Mouse (Mus musculus) hindbrain, embryonic 14.5 days (tissue): ENCODE measurements at regions not wholly inside any gene's neighbourhood (a gene's known extent, or its start where the extent isn't known, plus 50 kb on each side); places are given as distances from the start of the nearest gene placed in this dataset.

Source experiments
- ATAC-seq: fragments of 200-750 bp; cut with Nextera tagmentation; 2 replicates; pipeline ENCODE4 v1.8.0; 2017; ENCODE audit warnings: moderate number of reproducible peaks, mild to moderate bottlenecking, moderate TSS enrichment, moderate library complexity; ENCODE audit not compliant: low FRiP score
- DNase-seq: peaks from one replicate; pipeline ENCODE4 v3.0.0-alpha.2; 2015; ENCODE audit warnings: low spot score
- H3K27ac ChIP-seq: fragments of 300-500 bp; sonication (generic); 2 replicates; pipeline ENCODE4 v1.5.1; 2014; ENCODE audit warnings: mild to moderate bottlenecking, moderate library complexity
- H3K27me3 ChIP-seq: fragments of 300-500 bp; sonication (generic); 2 replicates; pipeline ENCODE4 v1.6.1; 2014; ENCODE audit warnings: mild to moderate bottlenecking, low read length, mixed read lengths; ENCODE audit not compliant: control insufficient read depth, insufficient read depth
- H3K36me3 ChIP-seq: fragments of 300-500 bp; sonication (generic); replicated peaks from 2 replicates; pipeline ENCODE4 v1.6.1; 2014; ENCODE audit not compliant: control insufficient read depth, insufficient read depth
- H3K4me1 ChIP-seq: fragments of 300-500 bp; sonication (generic); replicated peaks from 2 replicates; pipeline ENCODE4 v1.6.1; 2014; ENCODE audit warnings: antibody characterized with exemption, low read length, mixed read lengths; ENCODE audit not compliant: control insufficient read depth, insufficient read depth
- H3K4me2 ChIP-seq: fragments of 300-500 bp; sonication (generic); replicated peaks from 2 replicates; pipeline ENCODE4 v1.6.1; 2014; ENCODE audit warnings: mild to moderate bottlenecking, moderate library complexity
- H3K4me3 ChIP-seq: fragments of 300-500 bp; sonication (generic); replicated peaks from 2 replicates; pipeline ENCODE4 v1.5.1; 2014; ENCODE audit warnings: mild to moderate bottlenecking, low read length
- H3K9ac ChIP-seq: fragments of 300-500 bp; sonication (generic); 2 replicates; pipeline ENCODE4 v1.6.1; 2014
- H3K9me3 ChIP-seq: fragments of 300-500 bp; sonication (generic); 2 replicates; pipeline ENCODE4 v1.6.1; 2016; ENCODE audit warnings: low read length; ENCODE audit not compliant: control insufficient read depth
- WGBS: fragments of 180-500 bp; shearing (Covaris S2); extraction: QIAGEN DNeasy Blood & Tissue Kit; methylation state at CpG from one replicate; pipeline ENCODE4 v1.1.7; 2014; 5-methylcytosine and 5-hydroxymethylcytosine counted together

DNA sequence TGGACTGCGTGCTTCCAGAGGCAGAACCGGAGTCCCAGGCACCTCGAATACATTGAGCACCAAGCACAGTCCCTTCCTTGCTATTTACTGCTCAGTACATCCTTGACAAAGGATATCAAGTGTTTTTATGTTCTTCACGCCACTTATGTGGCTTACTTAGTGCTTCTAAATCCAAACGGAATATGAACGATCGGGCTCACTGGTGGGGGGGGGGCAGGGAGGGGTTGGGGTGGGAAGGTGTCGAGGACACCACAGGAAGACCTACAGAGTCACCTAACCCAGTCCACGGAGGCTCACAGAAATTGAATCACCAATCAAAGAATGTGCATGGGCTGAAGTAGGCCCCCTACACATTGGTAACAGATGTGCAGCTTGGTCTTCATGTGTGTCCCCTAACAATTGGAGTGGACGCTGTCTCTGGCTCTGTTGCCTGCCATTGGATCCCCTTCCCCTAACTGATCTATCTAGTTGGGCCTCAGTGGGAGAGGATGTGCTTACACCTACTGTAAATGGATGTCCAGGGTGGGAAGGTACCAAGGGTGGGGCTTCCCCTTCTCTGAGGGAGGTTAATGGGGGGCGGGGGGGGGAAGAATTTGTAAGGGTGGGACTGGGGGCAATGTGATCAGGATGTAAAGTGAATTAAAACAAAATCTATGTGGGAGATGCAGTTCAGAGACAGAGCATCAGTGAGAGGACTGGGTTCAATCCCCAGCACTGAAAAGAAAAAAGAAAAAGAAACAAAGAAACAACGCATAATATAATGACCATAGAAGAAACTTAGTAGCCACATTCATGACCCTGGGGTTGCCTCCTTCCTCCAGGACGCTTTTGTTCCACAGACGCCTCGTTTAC lies 99.1 kb upstream of the Cpm start:
- Histone ChIP-seq H3K27ac (no peak overlapping the region), H3K4me2 (no peak overlapping the region)
- 77% methylated on average over 15 of the region's 15 CpGs for WGBS

DNA sequence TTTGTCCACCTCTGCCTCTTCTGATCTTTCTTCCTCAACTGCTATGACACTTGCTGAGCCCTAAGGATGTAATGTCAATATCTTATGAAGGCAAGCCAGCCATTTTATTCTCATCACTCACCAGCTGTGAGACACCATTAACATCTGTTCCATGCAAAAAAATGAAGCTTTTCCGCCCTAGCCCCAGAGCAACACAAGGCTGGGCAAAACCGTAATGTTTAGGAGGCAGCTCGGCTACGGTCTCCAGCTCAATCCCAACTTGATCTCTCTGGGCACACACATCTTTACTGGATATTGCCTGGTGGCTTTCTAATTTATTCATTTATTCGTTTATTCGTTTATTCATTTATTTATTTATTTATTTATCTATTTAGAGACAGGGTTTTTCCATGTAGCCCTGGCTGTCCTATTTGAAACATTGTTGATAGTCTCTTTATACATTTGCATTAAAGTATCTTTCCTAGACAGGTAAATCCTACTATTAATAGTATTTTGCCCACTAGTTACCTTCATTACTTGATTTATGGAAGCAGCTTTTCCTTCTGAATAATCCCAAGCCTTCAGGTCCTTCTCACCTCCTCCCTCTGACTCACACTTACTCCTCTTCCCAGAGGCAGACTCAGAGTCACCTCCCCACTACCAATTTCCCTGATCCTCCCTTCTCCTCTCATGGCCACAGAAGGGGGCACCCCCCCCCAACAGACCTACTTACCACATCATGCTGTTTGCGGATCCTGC lies 99.9 kb upstream of the Cpm start:
- 82% methylated on average over 7 of the region's 7 CpGs for WGBS
- no peak overlapping the region for H3K4me2 ChIP-seq
- no peaks in the 10 kb centered on the region for H3K36me3 ChIP-seq
- H3K27ac ChIP-seq, result no peak overlapping the region
- H3K27me3 ChIP-seq, result no peaks in the 10 kb centered on the region
- no peaks in the 10 kb centered on the region for H3K9me3 ChIP-seq
- H3K4me1 ChIP-seq, result no peaks in the 10 kb centered on the region
- no peak overlapping the region for H3K9ac ChIP-seq
- no peak overlapping the region for H3K4me3 ChIP-seq
- no peak for ATAC-seq
- no peak for DNase-seq

More for the DNA sequence above, 99.1 kb upstream of the Cpm start:
- H3K9me3 ChIP-seq, result no peaks in the 10 kb centered on the region
- ATAC-seq (no peak; the same call in 1 of the 2 replicates), DNase-seq (no peak)
- no peaks in the 10 kb centered on the region for H3K4me1 ChIP-seq
- no peak overlapping the region for H3K9ac ChIP-seq
- no peak overlapping the region for H3K4me3 ChIP-seq
- no peaks in the 10 kb centered on the region for H3K36me3 ChIP-seq
- H3K27me3 ChIP-seq, result no peaks in the 10 kb centered on the region

DNA sequence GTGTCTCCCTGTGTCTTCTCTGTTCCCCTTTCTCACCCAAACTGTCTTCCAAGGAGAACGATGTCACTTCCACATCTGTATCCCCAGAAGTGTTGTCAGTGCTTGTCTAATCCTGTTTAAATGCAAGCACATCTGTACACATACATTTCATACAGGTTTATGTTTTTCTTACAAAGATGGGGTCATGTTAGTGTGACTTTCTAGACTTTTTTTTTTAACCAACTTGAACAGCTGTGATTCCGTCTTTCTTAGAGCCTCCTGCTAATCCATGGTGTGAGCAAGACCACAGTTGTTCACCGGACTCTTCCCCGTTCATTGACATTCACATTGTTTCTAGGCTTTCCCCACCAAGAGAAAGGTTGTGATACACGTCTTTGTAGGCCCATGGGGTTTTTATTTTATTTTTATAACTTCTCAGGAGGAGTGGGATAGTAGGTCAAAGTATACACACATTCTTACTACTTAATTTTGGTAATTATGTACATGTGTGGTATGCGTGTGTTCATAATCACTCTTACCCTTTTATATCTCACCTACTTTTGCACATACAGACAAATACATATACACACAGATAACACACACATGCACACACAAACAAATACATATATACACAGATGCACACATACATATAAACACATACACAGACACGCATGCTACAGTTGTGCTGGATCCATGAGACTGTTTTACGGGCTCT lies 100.6 kb upstream of the Cpm start:
- Histone ChIP-seq H3K4me2 (no peak overlapping the region), H3K27me3 (no peaks in the 10 kb centered on the region), H3K36me3 (no peaks in the 10 kb centered on the region), H3K9me3 (no peaks in the 10 kb centered on the region), H3K9ac (no peak overlapping the region), H3K4me1 (no peaks in the 10 kb centered on the region), H3K4me3 (no peak overlapping the region), H3K27ac (no peak overlapping the region)
- ATAC-seq, result no peak
- DNase-seq, result no peak
- WGBS, result 88% methylated on average over 8 of the region's 8 CpGs

DNA sequence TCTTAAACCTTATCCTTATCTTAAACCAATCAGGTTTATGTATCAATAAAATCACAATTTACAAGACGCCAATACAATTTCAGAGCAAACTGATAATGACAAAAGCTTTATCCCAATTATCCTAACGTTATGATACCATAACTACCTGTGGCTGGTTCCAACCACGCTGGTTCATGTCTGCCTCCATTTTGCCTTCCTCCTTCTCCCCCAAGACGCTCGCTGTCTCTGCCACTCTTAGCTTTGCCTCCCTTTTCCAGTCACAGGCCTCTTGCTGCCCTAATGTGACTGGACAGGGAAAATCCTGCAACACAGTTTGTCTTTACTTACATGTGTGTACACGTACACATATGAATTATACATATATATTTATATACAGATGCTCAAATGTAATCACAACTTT lies 101.3 kb upstream of the Cpm start:
- Histone ChIP-seq H3K4me2 (no peak overlapping the region), H3K27ac (no peak overlapping the region), H3K9me3 (no peaks in the 10 kb centered on the region), H3K4me3 (no peak overlapping the region), H3K27me3 (no peaks in the 10 kb centered on the region), H3K4me1 (no peaks in the 10 kb centered on the region), H3K36me3 (no peaks in the 10 kb centered on the region), H3K9ac (no peak overlapping the region)
- no peak for ATAC-seq
- DNase-seq, result no peak
- WGBS, result 92% methylated on average over 6 of the region's 6 CpGs

GRCm38 (mm10) chr10:117527243-117527642 lies 102.1 kb upstream of the Cpm start:
- no peaks in the 10 kb centered on the region for H3K4me1 ChIP-seq
- DNase-seq, result no peak
- no peaks in the 10 kb centered on the region for H3K9me3 ChIP-seq
- H3K4me2 ChIP-seq, result no peak overlapping the region
- no peak for ATAC-seq
- 95% methylated on average over 5 of the region's 5 CpGs for WGBS
- H3K27ac ChIP-seq, result no peak overlapping the region
- no peaks in the 10 kb centered on the region for H3K36me3 ChIP-seq
- H3K9ac ChIP-seq, result no peak overlapping the region
- no peak overlapping the region for H3K4me3 ChIP-seq
- no peaks in the 10 kb centered on the region for H3K27me3 ChIP-seq

DNA sequence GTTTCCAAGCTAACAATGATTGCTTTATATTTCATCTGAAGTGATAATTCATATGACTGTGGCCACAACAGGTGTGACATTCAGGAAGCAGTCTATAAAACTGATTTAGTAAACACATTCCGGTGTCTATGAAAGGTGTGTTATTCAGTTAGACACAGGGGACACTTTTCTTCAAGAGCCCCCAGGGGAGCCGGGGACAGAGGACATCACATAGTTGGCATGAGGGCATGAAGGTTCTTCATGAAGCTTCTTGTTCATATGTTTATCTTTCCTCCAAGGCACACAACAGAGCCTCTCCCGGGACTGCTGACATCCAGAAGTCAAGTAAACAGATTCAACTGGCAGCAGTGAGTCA lies 102.5 kb upstream of the Cpm start:
- Histone ChIP-seq H3K36me3 (no peaks in the 10 kb centered on the region), H3K4me2 (no peak overlapping the region), H3K27me3 (no peaks in the 10 kb centered on the region), H3K9ac (no peak overlapping the region), H3K9me3 (no peaks in the 10 kb centered on the region), H3K4me1 (no peaks in the 10 kb centered on the region), H3K27ac (no peak overlapping the region), H3K4me3 (no peak overlapping the region)
- DNase-seq (no peak), ATAC-seq (no peak)
- WGBS, result 85% methylated on average over 3 of the region's 3 CpGs

GRCm38 (mm10) chr10:117526008-117526833 lies 103.1 kb upstream of the Cpm start:
- WGBS, result 85% methylated on average over 16 of the region's 16 CpGs
- Histone ChIP-seq H3K4me3 (no peak overlapping the region), H3K27ac (no peak overlapping the region), H3K4me2 (no peak overlapping the region), H3K9ac (no peak overlapping the region), H3K36me3 (no peaks in the 10 kb centered on the region), H3K27me3 (no peaks in the 10 kb centered on the region), H3K4me1 (no peaks in the 10 kb centered on the region), H3K9me3 (no peaks in the 10 kb centered on the region)
- ATAC-seq, result no peak
- DNase-seq, result no peak

DNA sequence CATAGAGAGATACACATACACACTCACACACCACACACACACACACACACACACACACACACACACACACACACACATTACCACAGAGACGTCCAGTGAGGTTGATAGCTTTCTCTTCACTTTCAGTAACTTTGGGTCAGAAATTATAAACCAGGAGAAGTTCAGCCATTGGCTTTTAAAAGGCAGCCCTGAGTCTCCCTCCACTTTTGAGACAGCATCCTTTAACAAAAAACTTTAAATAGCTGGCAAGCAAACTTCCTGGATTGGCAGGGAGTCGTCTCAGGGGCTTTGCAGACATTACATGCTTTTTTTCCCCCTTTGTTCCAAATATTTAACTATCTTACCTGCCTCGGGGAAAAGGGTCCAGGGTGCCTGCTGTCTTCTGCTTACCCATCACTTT lies 103.7 kb upstream of the Cpm start:
- no peaks in the 10 kb centered on the region for H3K27me3 ChIP-seq
- H3K9ac ChIP-seq, result no peak overlapping the region
- ATAC-seq (no peak), DNase-seq (no peak)
- no peak overlapping the region for H3K4me2 ChIP-seq
- no peak overlapping the region for H3K27ac ChIP-seq
- no peaks in the 10 kb centered on the region for H3K36me3 ChIP-seq
- 67% methylated on average over 3 of the region's 3 CpGs for WGBS
- H3K9me3 ChIP-seq, result no peaks in the 10 kb centered on the region
- no peak overlapping the region for H3K4me3 ChIP-seq
- no peaks in the 10 kb centered on the region for H3K4me1 ChIP-seq
